Mouse (Mus musculus): Measurements from ENCODE around the gene Chchd3.

GRCm38 (mm10) chr6:32874176-32874575, 185.9 kb downstream of the Chchd3 start:
- TF ChIP-seq POLR2A (IDR thresholded peaks at IDR 0.05; ENCODE audit: insufficient read length, low read depth) (no peak), CEBPB (IDR thresholded peaks at IDR 0.05; ENCODE audit: insufficient read depth, poor library complexity, severe bottlenecking) (no peak), REST (IDR thresholded peaks at IDR 0.05; ENCODE audit: insufficient read depth, insufficient read length) (no peak)
